Mouse (Mus musculus) heart, embryonic 15.5 days (tissue): ENCODE measurements at regions not wholly inside any gene's neighbourhood (a gene's known extent, or its start where the extent isn't known, plus 50 kb on each side); places are given as distances from the start of the nearest gene placed in this dataset.
A peak's percentile ranks its signal among the peaks of the same experiment; 100 is the strongest.

ENCODE experiments used
- ATAC-seq: fragments of 200-750 bp; cut with Nextera tagmentation; replicated peaks from 2 replicates; pipeline ENCODE4 v1.8.0; 2017; ENCODE audit warnings: low read depth, moderate TSS enrichment; ENCODE audit not compliant: insufficient number of reproducible peaks, insufficient read depth, low FRiP score
- H3K27ac ChIP-seq: fragments of 300-500 bp; sonication (generic); 2 replicates; pipeline ENCODE4 v1.5.1; 2015; ENCODE audit warnings: mild to moderate bottlenecking, inconsistent platforms
- H3K27me3 ChIP-seq: fragments of 300-500 bp; sonication (generic); 2 replicates; pipeline ENCODE4 v1.6.1; 2015; ENCODE audit warnings: inconsistent platforms
- H3K36me3 ChIP-seq: fragments of 300-500 bp; sonication (generic); 2 replicates; pipeline ENCODE4 v1.6.1; 2015; ENCODE audit warnings: mild to moderate bottlenecking, inconsistent platforms
- H3K4me1 ChIP-seq: fragments of 300-500 bp; sonication (generic); replicated peaks from 2 replicates; pipeline ENCODE4 v1.6.1; 2015; ENCODE audit warnings: inconsistent platforms
- H3K4me2 ChIP-seq: fragments of 300-500 bp; sonication (generic); 2 replicates; pipeline ENCODE4 v1.6.1; 2015; ENCODE audit warnings: inconsistent platforms, mild to moderate bottlenecking, moderate library complexity
- H3K4me3 ChIP-seq: fragments of 300-500 bp; sonication (generic); 2 replicates; pipeline ENCODE4 v1.5.1; 2015; ENCODE audit warnings: mild to moderate bottlenecking, inconsistent platforms
- H3K9ac ChIP-seq: fragments of 300-500 bp; sonication (generic); 2 replicates; pipeline ENCODE4 v1.6.1; 2015; ENCODE audit warnings: mild to moderate bottlenecking, inconsistent platforms
- H3K9me3 ChIP-seq: fragments of 300-500 bp; sonication (generic); replicated peaks from 2 replicates; pipeline ENCODE4 v1.6.1; 2016; ENCODE audit warnings: inconsistent platforms
- WGBS: fragments of 180-500 bp; shearing (Covaris S2); methylation state at CpG from one replicate; pipeline ENCODE4 v1.1.7; 2015; ENCODE audit warnings: mixed read lengths; 5-methylcytosine and 5-hydroxymethylcytosine counted together

GRCm38 (mm10) chr11:89200458-89200857, 101.7 kb downstream of the Nog start:
- no peaks in the 10 kb centered on the region for H3K4me1 ChIP-seq
- no peak for ATAC-seq
- H3K36me3 ChIP-seq, result no peaks in the 10 kb centered on the region
- H3K9ac ChIP-seq, result no peak overlapping the region
- 83% methylated on average over 3 of the region's 3 CpGs for WGBS
- no peak overlapping the region for H3K4me2 ChIP-seq
- H3K4me3 ChIP-seq, result no peak overlapping the region
- no peak overlapping the region for H3K27ac ChIP-seq
- H3K9me3 ChIP-seq, result no peaks in the 10 kb centered on the region
- H3K27me3 ChIP-seq, result no peaks in the 10 kb centered on the region

GRCm38 (mm10) chr11:89192815-89193214, 109.3 kb downstream of the Nog start:
- Histone ChIP-seq H3K4me3 (no peak overlapping the region), H3K27ac (no peak overlapping the region), H3K27me3 (no peaks in the 10 kb centered on the region), H3K9ac (no peak overlapping the region), H3K4me2 (no peak overlapping the region), H3K36me3 (no peaks in the 10 kb centered on the region), H3K9me3 (no peaks in the 10 kb centered on the region), H3K4me1 (no peaks in the 10 kb centered on the region)
- 68% methylated on average over 3 of the region's 3 CpGs for WGBS
- no peak for ATAC-seq

- ATAC-seq, result peak; percentile 89
- H3K4me2 ChIP-seq, result peak overlapping the region; percentile 59
- H3K9ac ChIP-seq, result peak overlapping the region; percentile 29; the same call in 1 of the 2 replicates
- H3K9me3 ChIP-seq, result no peaks in the 10 kb centered on the region
- H3K4me1 ChIP-seq, result peaks cover 21% of the 10 kb centered on the region
- H3K27me3 ChIP-seq, result no peaks in the 10 kb centered on the region
- no peaks in the 10 kb centered on the region for H3K36me3 ChIP-seq
- H3K27ac ChIP-seq, result peak overlapping the region; percentile 66
- H3K4me3 ChIP-seq, result peak overlapping the region; percentile 30
- 3% methylated on average over 26 of the region's 26 CpGs for WGBS
Observed at GRCm38 (mm10) chr11:89186911-89187621, 113.4 kb downstream of the Gm525 start.

- H3K4me1 ChIP-seq, result peaks cover 21% of the 10 kb centered on the region
- ATAC-seq, result no peak
- H3K27ac ChIP-seq, result peak overlapping the region; percentile 22; the same call in 1 of the 2 replicates
- no peaks in the 10 kb centered on the region for H3K27me3 ChIP-seq
- no peak overlapping the region for H3K4me3 ChIP-seq
- WGBS, result 22% methylated on average over 6 of the region's 6 CpGs
- H3K36me3 ChIP-seq, result no peaks in the 10 kb centered on the region
- H3K9ac ChIP-seq, result no peak overlapping the region
- H3K4me2 ChIP-seq, result no peak overlapping the region
- no peaks in the 10 kb centered on the region for H3K9me3 ChIP-seq
Observed at GRCm38 (mm10) chr11:89185862-89186261, 112.2 kb downstream of the Gm525 start.

- 78% methylated on average over 5 of the region's 5 CpGs for WGBS
Observed at GRCm38 (mm10) chr11:89181471-89181870, 107.8 kb downstream of the Gm525 start.

GRCm38 (mm10) chr11:89178436-89178835, 104.8 kb downstream of the Gm525 start:
- no peak overlapping the region for H3K4me2 ChIP-seq
- H3K9ac ChIP-seq, result no peak overlapping the region
- peaks cover 7% of the 10 kb centered on the region for H3K4me1 ChIP-seq
- no peak overlapping the region for H3K4me3 ChIP-seq
- H3K27me3 ChIP-seq, result peaks cover 6% of the 10 kb centered on the region; the same call in 1 of the 2 replicates
- H3K9me3 ChIP-seq, result no peaks in the 10 kb centered on the region
- no peak for ATAC-seq
- H3K36me3 ChIP-seq, result no peaks in the 10 kb centered on the region
- 91% methylated on average over 7 of the region's 7 CpGs for WGBS
- H3K27ac ChIP-seq, result no peak overlapping the region

More at GRCm38 (mm10) chr11:89181471-89181870, 107.8 kb downstream of the Gm525 start:
- H3K9ac ChIP-seq, result no peak overlapping the region
- no peak overlapping the region for H3K4me3 ChIP-seq
- H3K4me1 ChIP-seq, result peaks cover 11% of the 10 kb centered on the region
- no peak for ATAC-seq
- peaks cover 3% of the 10 kb centered on the region; the same call in 1 of the 2 replicates for H3K27me3 ChIP-seq
- H3K4me2 ChIP-seq, result no peak overlapping the region
- no peaks in the 10 kb centered on the region for H3K9me3 ChIP-seq
- no peaks in the 10 kb centered on the region for H3K36me3 ChIP-seq
- H3K27ac ChIP-seq, result no peak overlapping the region

- Histone ChIP-seq H3K4me1 (peaks cover 7% of the 10 kb centered on the region), H3K27ac (no peak overlapping the region), H3K36me3 (no peaks in the 10 kb centered on the region), H3K9ac (no peak overlapping the region), H3K4me3 (no peak overlapping the region), H3K4me2 (peak overlapping the region; percentile 41; the same call in 1 of the 2 replicates), H3K9me3 (no peaks in the 10 kb centered on the region), H3K27me3 (peaks cover 6% of the 10 kb centered on the region; the same call in 1 of the 2 replicates)
- ATAC-seq, result 0 out of 2 replicates have a peak, but pooled peaks have one; percentile 23
- 3% methylated on average over 9 of the region's 9 CpGs for WGBS
Observed at GRCm38 (mm10) chr11:89175511-89175910, 101.9 kb downstream of the Gm525 start.

GRCm38 (mm10) chr11:89174967-89175366, 101.3 kb downstream of the Gm525 start:
- no peak for ATAC-seq
- no peak overlapping the region for H3K9ac ChIP-seq
- H3K36me3 ChIP-seq, result no peaks in the 10 kb centered on the region
- H3K27me3 ChIP-seq, result peaks cover 6% of the 10 kb centered on the region; the same call in 1 of the 2 replicates
- WGBS, result 33% methylated on average over 6 of the region's 6 CpGs
- 0 out of 2 replicates have a peak overlapping the region, but pooled peaks have one; percentile 41 for H3K4me2 ChIP-seq
- no peaks in the 10 kb centered on the region for H3K9me3 ChIP-seq
- H3K27ac ChIP-seq, result no peak overlapping the region
- H3K4me1 ChIP-seq, result peaks cover 7% of the 10 kb centered on the region
- no peak overlapping the region for H3K4me3 ChIP-seq

GRCm38 (mm10) chr11:89165278-89165677, 91.6 kb downstream of the Gm525 start:
- no peak overlapping the region for H3K4me3 ChIP-seq
- no peak overlapping the region for H3K9ac ChIP-seq
- no peak for ATAC-seq
- no peaks in the 10 kb centered on the region for H3K4me1 ChIP-seq
- 12% methylated on average over 6 of the region's 6 CpGs for WGBS
- no peaks in the 10 kb centered on the region for H3K9me3 ChIP-seq
- no peaks in the 10 kb centered on the region for H3K36me3 ChIP-seq
- no peak overlapping the region for H3K27ac ChIP-seq
- H3K27me3 ChIP-seq, result peaks cover 9% of the 10 kb centered on the region; the same call in 1 of the 2 replicates
- no peak overlapping the region for H3K4me2 ChIP-seq

- no peak for ATAC-seq
- Histone ChIP-seq H3K9ac (no peak overlapping the region), H3K4me1 (no peaks in the 10 kb centered on the region), H3K4me2 (no peak overlapping the region), H3K27ac (no peak overlapping the region), H3K4me3 (no peak overlapping the region), H3K9me3 (no peaks in the 10 kb centered on the region), H3K36me3 (no peaks in the 10 kb centered on the region), H3K27me3 (no peaks in the 10 kb centered on the region)
- WGBS, result 74% methylated on average over 13 of the region's 13 CpGs
Observed at GRCm38 (mm10) chr11:89153466-89154406, 80.1 kb downstream of the Gm525 start.

- ATAC-seq, result no peak
- peaks cover 11% of the 10 kb centered on the region for H3K4me1 ChIP-seq
- H3K27me3 ChIP-seq, result no peaks in the 10 kb centered on the region
- H3K36me3 ChIP-seq, result no peaks in the 10 kb centered on the region
- H3K4me2 ChIP-seq, result no peak overlapping the region
- H3K27ac ChIP-seq, result no peak overlapping the region
- WGBS, result 86% methylated on average over 8 of the region's 8 CpGs
- no peak overlapping the region for H3K4me3 ChIP-seq
- H3K9ac ChIP-seq, result no peak overlapping the region
- H3K9me3 ChIP-seq, result no peaks in the 10 kb centered on the region
Observed at GRCm38 (mm10) chr11:89147990-89148389, 74.3 kb downstream of the Gm525 start.
